Mouse (Mus musculus): ENCODE data around the gene Gorab. TPM values are rescaled to one million over a fixed set of nuclear protein-coding genes. Genes with fewer than 3 reads are reported as not detected.

Gorab gene
- polyA plus RNA-seq (2015; fragmentation: Nextera tagmentation; extraction: Ambion mirVana) = 23.8 and 27.5 TPM in 2 replicates

DNA sequence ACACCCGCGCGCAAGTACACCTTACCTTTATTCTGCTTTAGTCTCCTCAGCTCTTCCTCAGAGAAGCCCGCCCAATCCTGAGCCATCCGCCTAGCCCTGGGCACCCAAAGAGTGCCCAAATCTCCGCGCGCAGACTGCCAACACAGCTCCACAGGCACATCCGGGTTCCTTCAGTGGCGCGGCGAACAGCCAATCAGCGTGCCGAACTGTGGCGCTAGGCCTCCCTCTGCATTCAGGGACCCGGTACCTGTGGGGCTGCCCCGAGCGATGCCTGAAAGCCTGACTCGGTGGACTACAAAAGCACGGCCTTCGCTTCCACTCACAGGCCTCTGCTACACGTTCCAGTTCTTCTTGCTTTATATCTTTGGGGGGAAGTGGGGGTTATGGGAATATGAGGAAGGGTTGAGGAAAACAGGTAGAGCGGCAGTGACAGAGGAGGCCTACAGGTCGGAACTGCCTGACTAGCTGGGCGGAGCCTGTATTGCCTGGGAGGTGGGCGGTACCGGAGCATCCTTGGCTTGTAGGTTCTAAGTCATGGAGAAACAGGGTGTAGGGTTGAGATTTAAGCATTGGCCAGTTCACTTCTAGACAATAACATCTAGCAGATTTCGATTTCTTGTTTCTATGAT lies at the start of gene Gorab:
Gene Gorab, minus strand, starts transcription at position 172 of the 629 bp plus-strand sequence.
- H3K27me3 ChIP-seq = peaks cover 19% of the 10 kb centered on the region
- H3K27ac ChIP-seq = peak within 1 kb of the TSS; percentile 77
- peak within 1 kb of the TSS; percentile 76 for H3K4me3 ChIP-seq
- ATAC-seq (ENCODE audit: low FRiP score) = peak; percentile 100
- no peaks in the 10 kb centered on the region for H3K36me3 ChIP-seq
- peak within 1 kb of the TSS; percentile 89 for H3K9ac ChIP-seq
- H3K9me3 ChIP-seq = no peaks in the 10 kb centered on the region
- peak within 1 kb of the TSS; percentile 76 for H3K4me2 ChIP-seq
- 1% methylated on average over 28 of the region's 28 CpGs for WGBS
- peaks cover 18% of the 10 kb centered on the region for H3K4me1 ChIP-seq (replicated peaks)

DNA sequence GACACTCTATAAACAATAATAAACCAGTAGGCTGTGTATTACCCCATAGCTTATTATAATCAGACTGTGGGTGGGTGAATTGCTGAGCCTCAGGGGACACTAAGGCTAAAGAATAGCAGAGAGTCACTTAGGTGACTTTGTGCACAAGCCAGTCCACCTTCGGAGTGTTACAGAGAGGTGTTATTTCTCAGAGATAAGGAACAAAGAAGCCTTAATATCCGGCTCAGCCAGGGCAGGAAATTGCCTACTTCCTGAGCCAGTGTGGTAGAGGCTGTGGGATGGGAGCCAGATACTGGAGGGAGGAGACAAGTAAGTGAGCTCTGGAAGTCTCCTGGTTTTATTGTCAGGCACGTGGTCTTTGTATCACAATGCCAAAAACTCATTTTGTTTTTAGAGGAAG lies 40.4 kb upstream of the Gorab start:
- H3K27ac ChIP-seq = no peak overlapping the region
- H3K4me3 ChIP-seq = no peak overlapping the region
- H3K4me2 ChIP-seq = no peak overlapping the region
- H3K4me1 ChIP-seq (replicated peaks) = no peaks in the 10 kb centered on the region
- WGBS = 68% methylated on average over 3 of the region's 3 CpGs
- H3K27me3 ChIP-seq = no peaks in the 10 kb centered on the region
- no peak for ATAC-seq (ENCODE audit: low FRiP score)
- no peak overlapping the region for H3K9ac ChIP-seq
- no peaks in the 10 kb centered on the region for H3K36me3 ChIP-seq
- no peaks in the 10 kb centered on the region for H3K9me3 ChIP-seq

DNA sequence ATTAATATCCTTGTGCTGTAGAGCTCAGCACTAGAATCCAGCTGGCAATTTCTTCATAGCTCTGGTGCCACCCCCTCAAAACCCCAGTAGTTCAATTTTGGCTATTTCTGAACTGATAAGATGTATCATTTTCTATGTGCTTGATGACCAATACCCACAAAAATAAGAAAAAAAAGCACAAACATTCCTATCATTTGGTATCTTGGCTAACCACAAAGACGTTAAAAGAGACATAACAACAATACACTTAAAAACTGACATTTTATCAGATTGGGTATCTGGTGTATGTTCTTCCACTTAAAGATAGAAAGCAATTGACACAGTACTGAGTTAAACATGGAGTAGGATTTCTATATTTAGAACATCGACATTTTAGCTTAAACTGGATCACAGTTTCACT lies 35.5 kb upstream of the Gorab start:
- Histone ChIP-seq H3K9ac (no peak overlapping the region), H3K27me3 (no peaks in the 10 kb centered on the region), H3K27ac (no peak overlapping the region), H3K4me1 (replicated peaks) (no peaks in the 10 kb centered on the region), H3K36me3 (no peaks in the 10 kb centered on the region), H3K4me3 (no peak overlapping the region), H3K9me3 (no peaks in the 10 kb centered on the region), H3K4me2 (no peak overlapping the region)
- WGBS = 88% methylated on average over 2 of the region's 2 CpGs
- ATAC-seq (ENCODE audit: low FRiP score) = no peak

DNA sequence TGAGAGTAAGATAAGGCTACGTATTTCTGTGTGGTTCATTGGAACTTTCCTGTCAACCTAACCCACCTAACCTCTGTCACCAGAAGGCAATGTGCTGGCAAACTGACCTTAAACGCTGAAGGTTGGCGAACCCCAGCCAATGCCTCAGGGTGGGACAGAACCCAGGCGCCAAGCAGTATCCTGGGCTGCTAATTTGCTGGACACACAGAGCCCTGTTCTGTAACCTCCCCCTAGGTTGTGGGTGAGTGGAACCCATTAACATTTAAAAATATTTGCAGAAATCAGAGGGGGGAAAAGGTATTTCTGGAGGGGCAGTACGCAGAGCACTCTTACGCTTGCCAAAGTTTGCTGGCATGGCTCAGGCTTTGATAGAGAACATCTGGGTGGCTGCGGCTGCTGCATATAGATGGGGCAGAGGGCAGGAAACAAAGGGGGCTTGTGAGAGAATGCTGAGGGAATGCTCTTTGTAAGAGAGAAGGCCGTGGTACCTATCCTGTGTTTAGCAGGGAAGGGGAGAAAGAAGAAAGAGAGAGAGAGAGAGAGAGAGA lies 20.1 kb upstream of the Gorab start:
- WGBS = 69% methylated on average over 8 of the region's 8 CpGs
- Histone ChIP-seq H3K9me3 (no peaks in the 10 kb centered on the region), H3K27me3 (no peaks in the 10 kb centered on the region), H3K4me1 (replicated peaks) (no peaks in the 10 kb centered on the region), H3K36me3 (no peaks in the 10 kb centered on the region), H3K9ac (no peak overlapping the region), H3K4me3 (no peak overlapping the region), H3K27ac (no peak overlapping the region), H3K4me2 (no peak overlapping the region)
- ATAC-seq (ENCODE audit: low FRiP score) = no peak

DNA sequence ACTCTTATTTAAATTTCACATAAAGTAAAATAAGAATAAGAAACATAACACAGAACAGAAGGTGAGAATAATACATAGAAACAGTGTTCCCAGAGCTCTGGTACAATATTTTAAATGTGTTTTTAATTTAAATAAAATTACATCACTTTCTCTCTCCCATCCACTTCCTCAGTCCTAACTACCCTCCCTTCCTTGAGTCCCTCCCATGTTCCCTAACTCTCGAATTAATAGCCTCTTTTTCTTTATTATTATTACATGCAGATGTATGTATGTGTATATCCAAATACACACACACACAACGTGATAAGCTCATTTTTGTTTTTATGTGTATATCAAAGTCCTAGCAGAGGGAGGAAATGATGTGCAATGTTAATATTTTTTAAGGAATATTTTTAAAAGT lies 13.7 kb upstream of the Gorab start:
- 72% methylated on average over 2 of the region's 2 CpGs for WGBS
- H3K27ac ChIP-seq = no peak overlapping the region
- H3K36me3 ChIP-seq = no peaks in the 10 kb centered on the region
- no peaks in the 10 kb centered on the region for H3K27me3 ChIP-seq
- H3K9ac ChIP-seq = no peak overlapping the region
- H3K9me3 ChIP-seq = no peaks in the 10 kb centered on the region
- no peak overlapping the region for H3K4me3 ChIP-seq
- H3K4me2 ChIP-seq = no peak overlapping the region
- ATAC-seq (ENCODE audit: low FRiP score) = no peak
- no peaks in the 10 kb centered on the region for H3K4me1 ChIP-seq (replicated peaks)

DNA sequence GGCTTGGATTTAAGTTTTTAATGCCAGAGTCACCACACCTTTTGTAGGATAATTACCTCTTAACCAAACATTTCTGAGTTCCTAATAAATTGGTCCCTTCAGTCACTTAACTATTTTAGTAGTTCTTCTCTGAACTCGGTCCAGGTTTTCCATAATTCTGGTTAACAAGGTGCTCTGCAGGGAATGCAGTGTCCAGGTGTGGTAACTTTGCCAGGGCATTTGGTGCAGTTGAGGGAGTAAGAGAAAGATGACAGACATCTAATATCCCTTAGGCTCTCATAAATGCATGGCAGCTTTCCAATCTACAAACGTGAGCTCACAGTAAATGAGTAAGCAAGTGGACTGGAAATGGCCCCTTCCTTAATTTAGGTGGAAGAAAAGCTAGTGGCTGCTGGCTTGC lies 10.7 kb upstream of the Gorab start:
- no peaks in the 10 kb centered on the region for H3K36me3 ChIP-seq
- H3K9ac ChIP-seq = no peak overlapping the region
- no peak overlapping the region for H3K27ac ChIP-seq
- no peaks in the 10 kb centered on the region for H3K9me3 ChIP-seq
- H3K4me1 ChIP-seq (replicated peaks) = no peaks in the 10 kb centered on the region
- H3K4me3 ChIP-seq = no peak overlapping the region
- no peak for ATAC-seq (ENCODE audit: low FRiP score)
- 82% methylated on average over 2 of the region's 2 CpGs for WGBS
- H3K4me2 ChIP-seq = no peak overlapping the region
- H3K27me3 ChIP-seq = no peaks in the 10 kb centered on the region

DNA sequence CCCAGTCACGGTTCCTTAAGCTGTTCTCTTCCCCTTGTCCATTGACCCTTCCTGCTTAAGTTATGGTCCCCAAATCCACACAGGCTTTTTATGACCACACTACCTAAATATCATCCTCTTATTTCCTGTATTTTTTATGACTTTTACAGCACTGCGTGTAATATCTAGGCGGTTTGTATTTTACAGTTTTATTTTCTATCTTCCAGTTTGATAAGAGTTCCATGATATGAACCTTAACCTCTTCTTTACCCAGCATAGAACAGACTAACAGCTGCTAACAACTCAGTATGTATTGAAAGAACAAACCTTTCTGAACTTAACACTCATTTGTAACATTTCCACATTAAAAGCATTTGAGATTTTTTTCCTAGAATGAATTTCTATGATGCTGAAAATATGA lies 2.7 kb upstream of the Gorab start:
- no peaks in the 10 kb centered on the region for H3K36me3 ChIP-seq

DNA sequence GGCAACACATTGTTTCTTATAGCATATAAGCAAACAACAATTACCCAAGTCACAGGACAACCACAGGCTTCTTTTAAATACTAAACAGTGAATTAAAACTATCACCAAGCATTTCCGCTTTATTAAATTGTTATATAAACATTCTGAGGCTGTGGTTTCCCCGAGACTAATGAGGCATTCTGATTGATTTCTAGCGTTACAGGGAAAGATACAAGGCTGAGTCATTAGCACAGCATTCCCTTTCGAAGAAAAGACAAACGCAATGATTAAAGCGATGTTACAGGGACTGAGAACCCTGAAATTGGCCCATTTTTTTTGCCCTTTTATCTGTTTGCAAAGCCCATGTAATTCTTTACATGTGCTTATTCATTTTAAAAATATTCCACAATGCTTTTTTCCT lies 12.1 kb downstream of the Gorab start:
- H3K4me2 ChIP-seq = no peak overlapping the region
- no peaks in the 10 kb centered on the region for H3K27me3 ChIP-seq
- H3K4me1 ChIP-seq (replicated peaks) = no peaks in the 10 kb centered on the region
- ATAC-seq (ENCODE audit: low FRiP score) = no peak
- H3K27ac ChIP-seq = no peak overlapping the region
- 82% methylated on average over 6 of the region's 6 CpGs for WGBS
- no peak overlapping the region for H3K4me3 ChIP-seq
- H3K36me3 ChIP-seq = peaks cover 62% of the 10 kb centered on the region
- no peaks in the 10 kb centered on the region for H3K9me3 ChIP-seq
- H3K9ac ChIP-seq = no peak overlapping the region

More for the DNA sequence above, 2.7 kb upstream of the Gorab start:
- Histone ChIP-seq H3K9ac (no peak overlapping the region), H3K4me3 (no peak overlapping the region), H3K9me3 (no peaks in the 10 kb centered on the region), H3K27me3 (peaks cover 22% of the 10 kb centered on the region), H3K4me2 (no peak overlapping the region), H3K27ac (no peak overlapping the region), H3K4me1 (replicated peaks) (peaks cover 16% of the 10 kb centered on the region)
- no peak for ATAC-seq (ENCODE audit: low FRiP score)
- WGBS = 82% methylated on average over 3 of the region's 3 CpGs

DNA sequence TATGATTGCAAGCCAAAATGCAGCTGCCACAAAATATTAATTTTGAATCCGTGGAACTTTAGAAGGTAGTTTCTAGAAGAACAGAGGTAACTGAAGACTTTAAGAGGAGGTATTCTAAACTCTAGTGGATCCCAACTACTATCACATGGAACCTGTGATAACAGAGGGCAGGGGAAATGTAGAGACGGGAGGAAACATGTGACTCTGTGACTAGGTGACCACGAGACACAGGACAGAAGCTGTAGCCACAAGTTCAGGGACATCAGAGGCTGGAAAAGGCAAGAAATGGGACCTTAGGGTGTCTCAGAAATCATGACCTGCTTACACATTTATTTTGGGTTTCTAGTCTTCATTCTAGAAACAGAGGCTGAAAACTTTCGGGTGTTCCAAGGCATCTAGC lies 13.4 kb downstream of the Gorab start:
- H3K27ac ChIP-seq = no peak overlapping the region
- no peak overlapping the region for H3K4me3 ChIP-seq
- no peak overlapping the region for H3K4me2 ChIP-seq
- H3K27me3 ChIP-seq = no peaks in the 10 kb centered on the region
- 89% methylated on average over 4 of the region's 4 CpGs for WGBS
- no peak overlapping the region for H3K9ac ChIP-seq
- no peaks in the 10 kb centered on the region for H3K4me1 ChIP-seq (replicated peaks)
- no peaks in the 10 kb centered on the region for H3K9me3 ChIP-seq
- no peak for ATAC-seq (ENCODE audit: low FRiP score)
- H3K36me3 ChIP-seq = peaks cover 66% of the 10 kb centered on the region

DNA sequence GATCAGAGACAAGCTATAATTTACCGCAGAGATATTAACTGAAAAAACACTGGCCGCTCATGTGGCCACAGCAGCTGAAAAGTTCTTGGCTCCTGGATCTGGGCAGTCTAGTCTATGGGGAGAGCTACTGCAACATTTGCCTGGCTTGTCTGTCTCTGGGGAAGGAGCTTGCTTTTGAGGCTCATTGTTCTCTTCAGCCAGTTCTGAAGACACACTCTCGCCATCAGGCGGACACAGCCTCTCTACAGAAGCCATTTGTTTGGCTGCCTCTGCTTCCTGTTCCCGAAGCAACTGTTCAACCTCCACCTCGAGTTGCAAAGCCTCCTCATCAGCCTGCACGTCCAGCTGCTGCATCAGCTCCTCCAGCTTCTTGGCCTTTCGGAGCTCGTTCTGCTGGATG lies 17.3 kb downstream of the Gorab start:
- Histone ChIP-seq H3K4me1 (replicated peaks) (no peaks in the 10 kb centered on the region), H3K4me2 (no peak overlapping the region), H3K27ac (no peak overlapping the region), H3K9ac (no peak overlapping the region), H3K9me3 (no peaks in the 10 kb centered on the region), H3K4me3 (no peak overlapping the region), H3K36me3 (peaks cover 45% of the 10 kb centered on the region), H3K27me3 (no peaks in the 10 kb centered on the region)
- ATAC-seq (ENCODE audit: low FRiP score) = no peak
- 94% methylated on average over 9 of the region's 9 CpGs for WGBS

DNA sequence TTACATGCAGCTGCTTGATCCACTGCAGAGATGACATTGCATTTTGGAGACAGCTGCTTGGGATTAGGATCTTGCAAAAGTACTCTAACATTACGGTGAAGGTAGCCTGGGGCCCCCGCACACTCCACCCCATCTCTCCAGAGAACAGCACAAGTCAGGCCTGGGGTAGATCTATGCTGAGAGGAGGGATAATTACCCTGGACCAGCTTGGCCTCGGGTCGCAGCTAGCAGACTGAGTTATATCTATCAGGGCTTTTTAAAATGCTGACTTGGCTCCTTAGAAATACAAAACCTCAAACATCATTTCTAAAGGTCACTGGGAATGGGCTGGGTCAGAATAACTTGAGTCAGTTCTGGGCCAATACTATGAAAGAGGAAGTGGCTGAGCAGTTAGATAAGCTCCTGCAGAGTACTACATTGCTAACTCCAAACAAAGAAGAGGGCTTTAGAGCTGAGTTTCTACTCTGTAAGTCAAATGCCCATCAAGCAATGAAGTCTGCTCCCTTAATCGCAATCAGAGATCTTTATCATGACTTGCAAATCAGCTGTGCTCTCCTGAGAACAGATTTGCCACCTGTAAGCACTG lies 19.9 kb downstream of the Gorab start:
- Histone ChIP-seq H3K36me3 (peaks cover 36% of the 10 kb centered on the region), H3K9me3 (no peaks in the 10 kb centered on the region), H3K4me1 (replicated peaks) (no peaks in the 10 kb centered on the region), H3K4me2 (no peak overlapping the region), H3K27ac (no peak overlapping the region), H3K27me3 (no peaks in the 10 kb centered on the region), H3K9ac (no peak overlapping the region), H3K4me3 (no peak overlapping the region)
- ATAC-seq (ENCODE audit: low FRiP score) = no peak
- 77% methylated on average over 5 of the region's 5 CpGs for WGBS

DNA sequence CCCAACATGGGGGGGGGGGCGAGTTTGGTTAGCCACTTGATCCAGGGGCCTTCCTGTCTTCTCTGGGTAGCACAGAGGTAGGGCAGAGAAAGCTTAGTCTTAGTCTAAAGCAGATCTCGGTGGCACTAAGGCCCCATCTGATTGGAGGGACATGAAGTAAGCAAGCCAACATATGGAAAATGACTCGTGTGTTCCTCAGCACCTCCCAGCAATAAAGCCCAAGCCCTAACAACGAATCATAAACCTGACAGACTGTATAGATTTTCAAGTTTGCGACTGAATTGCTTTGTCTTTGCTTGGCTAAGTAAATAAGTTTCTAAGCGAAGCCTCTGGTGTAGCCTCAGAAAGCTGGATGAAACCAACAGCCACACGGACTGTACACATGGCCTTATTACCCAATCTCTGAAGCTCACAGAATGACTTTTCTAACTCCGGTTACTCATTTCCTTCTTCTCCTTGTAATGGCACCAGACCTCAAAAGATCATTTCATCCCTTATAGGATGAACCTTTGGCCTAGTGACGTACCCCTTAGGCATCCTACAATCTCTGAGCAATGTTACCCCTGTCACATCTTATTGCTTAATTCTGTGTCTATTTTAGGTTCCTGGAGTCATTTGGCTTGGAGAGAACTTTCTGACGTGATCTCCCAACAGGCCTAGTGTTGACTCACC lies 21.3 kb downstream of the Gorab start:
- H3K27ac ChIP-seq = no peak overlapping the region
- H3K9me3 ChIP-seq = no peaks in the 10 kb centered on the region
- peaks cover 29% of the 10 kb centered on the region for H3K36me3 ChIP-seq
- H3K27me3 ChIP-seq = no peaks in the 10 kb centered on the region
- H3K4me3 ChIP-seq = no peak overlapping the region
- H3K4me2 ChIP-seq = no peak overlapping the region
- no peak overlapping the region for H3K9ac ChIP-seq
- no peaks in the 10 kb centered on the region for H3K4me1 ChIP-seq (replicated peaks)
- 94% methylated on average over 10 of the region's 10 CpGs for WGBS
- no peak for ATAC-seq (ENCODE audit: low FRiP score)

All from hindbrain, embryonic 13.5 days (tissue).